Mouse (Mus musculus) liver, postnatal 0 days (tissue): ENCODE measurements around the gene Slc9a3.

Source experiments
- CTCF ChIP-seq: sonication (generic); IDR thresholded peaks from 2 replicates; pipeline ENCODE4 v1.5.1; 2016; ENCODE audit warnings: antibody characterized with exemption, low read depth
- EP300 ChIP-seq: IDR thresholded peaks from 2 replicates; pipeline ENCODE4 v1.6.1; 2016; ENCODE audit warnings: antibody characterized with exemption, low read depth, mild to moderate bottlenecking

DNA sequence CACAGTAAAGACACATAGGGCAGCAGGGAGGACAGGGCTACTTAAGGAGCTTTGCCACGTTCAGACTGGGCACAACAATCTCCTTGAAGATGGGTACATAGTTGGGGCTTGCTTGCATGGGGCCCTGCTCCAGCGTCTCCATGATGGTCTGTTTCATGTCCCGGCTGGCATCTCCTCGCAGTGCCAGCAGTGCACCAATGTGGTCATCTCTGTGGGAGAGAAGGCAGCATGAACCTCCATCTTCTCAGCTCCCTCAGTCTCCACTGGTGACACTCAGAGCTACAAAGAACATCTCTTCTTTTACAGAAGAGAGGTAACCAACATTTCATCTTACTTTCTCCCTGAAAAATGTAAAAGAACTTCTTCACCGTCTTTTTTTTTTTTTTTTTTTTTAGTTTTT is 50.8 kb downstream of the Slc9a3 start:
- TF ChIP-seq CTCF: no peak
- no peak for TF ChIP-seq EP300
